Mouse (Mus musculus) bone marrow macrophage, adult 2 months (primary cell): Measurements from ENCODE around the gene Sp9.

ENCODE experiments used
- CTCF ChIP-seq: IDR thresholded peaks from 2 replicates; pipeline ENCODE4 v1.5.1; 2012; ENCODE audit warnings: low read depth, mild to moderate bottlenecking, low read length, moderate library complexity
- POLR2A ChIP-seq: IDR thresholded peaks from 2 replicates; pipeline ENCODE4 v1.6.1; 2012; ENCODE audit warnings: mild to moderate bottlenecking, low read depth, low read length, borderline replicate concordance

GRCm38 (mm10) chr2:73275261-73276040 is 3.7 kb downstream of the Sp9 start:
- TF ChIP-seq CTCF (no peak), POLR2A (no peak)
